Mouse (Mus musculus): ENCODE data around the gene Dnaja3.

DNA sequence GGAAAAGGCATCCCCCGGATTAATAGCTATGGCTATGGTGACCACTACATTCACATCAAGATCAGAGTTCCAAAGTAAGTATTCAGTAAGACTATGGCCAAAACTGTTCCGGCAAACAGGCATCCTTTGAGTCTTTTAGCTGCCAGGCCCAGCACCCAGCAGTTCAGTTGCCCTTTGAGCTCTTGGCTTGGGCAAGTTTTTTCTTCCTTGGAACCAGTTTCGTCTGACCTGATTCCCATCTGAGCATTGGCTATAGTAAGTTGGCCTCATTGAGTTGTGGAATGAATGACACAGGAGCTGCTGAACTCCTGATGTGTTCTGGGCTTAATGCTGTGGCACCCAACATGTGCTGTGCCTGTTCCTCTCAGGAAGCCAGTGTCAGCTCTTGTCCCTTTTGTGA lies 61.4 kb downstream of the Dnaja3 start:
- TF ChIP-seq POLR2A (IDR thresholded peaks at IDR 0.05; ENCODE audit: insufficient read length, low read depth) = no peak
- no peak for TF ChIP-seq E2F4 (IDR thresholded peaks at IDR 0.05; ENCODE audit: insufficient read depth)
- TF ChIP-seq TCF12 (IDR thresholded peaks at IDR 0.05; ENCODE audit: insufficient read depth, poor library complexity, severe bottlenecking) = no peak
- peak; percentile 20 for TF ChIP-seq POLR2AphosphoS2 (IDR thresholded peaks at IDR 0.05; ENCODE audit: insufficient read length, low read depth)
- TF ChIP-seq MYOD1 (IDR thresholded peaks at IDR 0.05; ENCODE audit: control insufficient read depth in 1 of 3, insufficient read length in 2 of 3, low read depth in 2 of 3) = no peak
- no peak for TF ChIP-seq MYOG (IDR thresholded peaks at IDR 0.05; ENCODE audit: control insufficient read depth in 1 of 3, insufficient read depth in 1 of 3, insufficient read length in 2 of 3, low read depth in 2 of 3)
- TF ChIP-seq USF1 (IDR thresholded peaks at IDR 0.05; ENCODE audit: low read depth) = no peak
- TF ChIP-seq REST (IDR thresholded peaks at IDR 0.05; ENCODE audit: insufficient read depth, insufficient read length) = no peak
- no peak for TF ChIP-seq MAX (IDR thresholded peaks at IDR 0.05; ENCODE audit: low read depth)
- TF ChIP-seq TCF3 (IDR thresholded peaks at IDR 0.05; ENCODE audit: insufficient read length, low read depth) = no peak
- no peak for TF ChIP-seq SRF (IDR thresholded peaks at IDR 0.05; ENCODE audit: control insufficient read depth, insufficient read length, low read depth)
